Mouse (Mus musculus): ENCODE measurements at regions not wholly inside any gene's neighbourhood (a gene's known extent, or its start where the extent isn't known, plus 50 kb on each side); places are given as distances from the start of the nearest gene placed in this dataset.

DNA sequence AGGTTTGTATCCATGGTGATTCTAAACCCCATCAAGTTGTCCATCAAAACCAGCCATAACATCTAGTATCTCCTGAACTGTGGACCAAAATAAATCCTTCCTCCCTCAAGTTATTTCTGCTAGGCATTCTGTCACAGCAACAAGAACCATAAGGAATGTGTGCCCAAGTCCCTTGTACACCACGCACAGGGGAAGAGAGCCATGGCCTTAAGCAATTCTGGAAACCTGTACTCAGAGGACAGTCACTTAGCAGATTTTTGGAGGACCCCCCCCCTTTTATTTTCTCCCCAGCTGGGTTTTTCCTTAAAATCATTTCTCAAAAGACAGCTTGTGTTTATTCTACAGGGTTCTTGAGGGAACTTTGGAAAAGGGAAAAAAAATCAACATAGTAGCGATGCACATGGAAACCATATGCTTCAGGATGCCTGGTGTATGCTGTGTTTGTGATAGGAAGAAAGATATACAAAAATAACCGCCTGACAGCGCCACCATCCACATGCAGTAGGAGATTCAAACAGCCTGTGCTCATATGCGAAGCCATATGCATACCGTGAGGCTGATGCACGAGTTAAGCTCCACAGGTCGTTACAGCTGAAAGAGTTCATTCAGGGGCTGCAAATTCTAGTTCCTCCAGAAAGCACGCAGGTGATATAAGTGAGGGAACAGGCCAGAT lies 214.5 kb upstream of the Il12b start:
- no peak for TF ChIP-seq EP300 (optimal IDR thresholded peaks at IDR 0.05)
- TF ChIP-seq CTCF (IDR thresholded peaks at IDR 0.05; ENCODE audit: low read depth): no peak
